Mouse (Mus musculus): ENCODE measurements around the gene Pim2. TPM values are rescaled to one million over a fixed set of nuclear protein-coding genes. Genes with fewer than 3 reads are reported as not detected.
"Not testable (repeated sequence)": the region's sequence is repeated elsewhere in the genome, so short reads cannot be mapped to it uniquely, and the experiment has no call there.

Gene Pim2
- polyA plus RNA-seq, 1 experiment: 47.9 TPM

DNA sequence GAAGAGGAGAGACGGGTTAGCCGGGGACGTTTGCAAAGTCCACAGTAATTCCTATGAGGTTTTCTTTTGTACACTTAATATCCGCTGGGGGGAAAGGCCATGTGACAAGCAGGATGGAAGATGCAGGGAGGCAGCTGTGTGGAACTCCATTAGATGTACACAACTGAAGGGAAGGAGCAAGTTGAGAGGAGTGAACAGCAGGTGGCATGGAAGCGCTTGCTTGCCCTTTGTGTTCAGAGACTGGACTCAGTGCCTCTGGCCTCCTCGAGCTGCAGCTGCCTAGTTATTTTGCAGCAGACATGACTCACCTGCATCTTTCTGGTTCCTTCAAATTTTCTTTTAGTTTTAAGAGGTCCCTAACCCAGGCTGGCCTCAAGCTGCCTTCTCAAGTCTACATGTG is 32.4 kb downstream of the Pim2 start:
- no peak for TF ChIP-seq CTCF (IDR thresholded peaks at IDR 0.05; ENCODE audit: borderline replicate concordance, insufficient read depth, low read depth, low read length)
- no peak for TF ChIP-seq POLR2A (IDR thresholded peaks at IDR 0.05; ENCODE audit: borderline replicate concordance, insufficient read depth, low read length)
- no peaks in the 10 kb centered on the region for H3K4me1 ChIP-seq (ENCODE audit: control insufficient read depth, insufficient read depth, low read length)
- H3K27ac ChIP-seq (ENCODE audit: insufficient read depth, low read length): no peak overlapping the region
- no peak overlapping the region for H3K4me3 ChIP-seq (replicated peaks; ENCODE audit: insufficient read depth, low read depth, low read length)
- DNase-seq: no peak
- 36% methylated on average over 6 of the region's 6 CpGs for WGBS
- H3K27me3 ChIP-seq (ENCODE audit: control insufficient read depth, insufficient read depth, low read length): no peaks in the 10 kb centered on the region

DNA sequence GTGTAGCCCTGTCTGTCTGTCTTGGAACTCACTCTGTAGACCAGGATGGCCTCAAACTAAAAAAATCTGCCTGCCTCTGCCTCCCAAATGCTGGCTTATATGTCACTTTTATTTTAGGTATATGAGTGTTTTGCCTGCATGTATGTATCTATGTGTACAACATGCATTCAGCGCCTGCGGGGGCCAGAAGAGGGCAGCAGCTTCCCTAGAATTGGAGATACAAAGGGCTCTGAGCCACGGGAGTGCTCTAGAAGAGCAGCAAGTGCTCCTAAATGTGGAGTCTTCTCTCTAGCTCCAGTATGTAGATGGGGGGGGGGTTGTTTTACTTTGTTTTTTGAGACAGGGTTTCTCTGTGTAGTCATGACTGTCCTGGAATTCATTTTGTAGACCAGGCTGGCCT is 37.6 kb downstream of the Pim2 start:
- 10% methylated on average over 3 of the region's 3 CpGs for WGBS
- H3K4me3 ChIP-seq (replicated peaks; ENCODE audit: insufficient read depth, low read depth, low read length); H3K27ac ChIP-seq (ENCODE audit: insufficient read depth, low read length); H3K4me1 ChIP-seq (ENCODE audit: control insufficient read depth, insufficient read depth, low read length); H3K27me3 ChIP-seq (ENCODE audit: control insufficient read depth, insufficient read depth, low read length): not testable (repeated sequence)
- DNase-seq: peak in 1 of 2 experiments; percentile 50
- TF ChIP-seq CTCF (IDR thresholded peaks at IDR 0.05; ENCODE audit: borderline replicate concordance, insufficient read depth, low read depth, low read length): 0 out of 2 replicates have a peak, but pooled peaks have one; percentile 6

DNA sequence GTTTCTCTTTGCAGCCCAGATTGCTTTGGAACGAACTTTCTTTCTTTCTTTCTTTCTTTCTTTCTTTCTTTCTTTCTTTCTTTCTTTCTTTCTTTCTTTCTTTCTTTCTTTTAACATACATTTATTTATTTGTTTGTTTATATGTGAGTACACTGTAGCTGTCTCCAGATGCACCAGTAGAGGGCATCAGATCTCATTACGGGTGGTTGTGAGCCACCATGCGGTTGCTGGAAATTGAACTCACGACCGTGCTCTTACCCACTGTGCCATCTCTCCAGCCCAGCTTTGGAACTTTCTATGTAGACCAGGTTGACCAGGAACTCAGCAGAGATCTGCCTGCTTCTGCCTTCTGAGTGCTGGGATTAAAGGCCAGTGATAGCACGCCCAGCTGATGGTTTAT is 39.9 kb downstream of the Pim2 start:
- H3K27me3 ChIP-seq (ENCODE audit: control insufficient read depth, insufficient read depth, low read length); DNase-seq; H3K4me3 ChIP-seq (replicated peaks; ENCODE audit: insufficient read depth, low read depth, low read length); H3K4me1 ChIP-seq (ENCODE audit: control insufficient read depth, insufficient read depth, low read length); H3K27ac ChIP-seq (ENCODE audit: insufficient read depth, low read length): not testable (repeated sequence)
- 66% methylated on average over 6 of the region's 6 CpGs for WGBS

GRCm38 (mm10) chrX:7919601-7920383 is 41.7 kb downstream of the Pim2 start, which contains the start of gene Pcsk1n:
TSS of gene Pcsk1n (plus strand) at chrX:7919822.
- WGBS: 9% methylated on average over 23 of the region's 40 CpGs
- H3K4me3 ChIP-seq (replicated peaks; ENCODE audit: insufficient read depth, low read depth, low read length): peak within 1 kb of the TSS; percentile 86

GRCm38 (mm10) chrX:7922032-7922431 is 44.0 kb downstream of the Pim2 start:
- Histone ChIP-seq H3K4me3 (replicated peaks; ENCODE audit: insufficient read depth, low read depth, low read length) (peak overlapping the region; percentile 34), H3K27ac (ENCODE audit: insufficient read depth, low read length) (no peak overlapping the region), H3K4me1 (ENCODE audit: control insufficient read depth, insufficient read depth, low read length) (peaks cover 3% of the 10 kb centered on the region), H3K27me3 (ENCODE audit: control insufficient read depth, insufficient read depth, low read length) (no peaks in the 10 kb centered on the region)
- TF ChIP-seq CTCF (IDR thresholded peaks at IDR 0.05; ENCODE audit: borderline replicate concordance, insufficient read depth, low read depth, low read length): no peak
- TF ChIP-seq POLR2A (IDR thresholded peaks at IDR 0.05; ENCODE audit: borderline replicate concordance, insufficient read depth, low read length): no peak
- peak; percentile 42 to 44 for DNase-seq
- 4% methylated on average over 37 of the region's 48 CpGs for WGBS

More at GRCm38 (mm10) chrX:7919601-7920383, 41.7 kb downstream of the Pim2 start, which contains the start of gene Pcsk1n:
- DNase-seq: peak; percentile 72 to 74
- H3K27me3 ChIP-seq (ENCODE audit: control insufficient read depth, insufficient read depth, low read length): no peaks in the 10 kb centered on the region
- TF ChIP-seq CTCF (IDR thresholded peaks at IDR 0.05; ENCODE audit: borderline replicate concordance, insufficient read depth, low read depth, low read length) (no peak), POLR2A (IDR thresholded peaks at IDR 0.05; ENCODE audit: borderline replicate concordance, insufficient read depth, low read length) (peak; percentile 73)
- H3K4me1 ChIP-seq (ENCODE audit: control insufficient read depth, insufficient read depth, low read length): peaks cover 3% of the 10 kb centered on the region
- peak within 1 kb of the TSS; percentile 86 for H3K27ac ChIP-seq (ENCODE audit: insufficient read depth, low read length)

DNA sequence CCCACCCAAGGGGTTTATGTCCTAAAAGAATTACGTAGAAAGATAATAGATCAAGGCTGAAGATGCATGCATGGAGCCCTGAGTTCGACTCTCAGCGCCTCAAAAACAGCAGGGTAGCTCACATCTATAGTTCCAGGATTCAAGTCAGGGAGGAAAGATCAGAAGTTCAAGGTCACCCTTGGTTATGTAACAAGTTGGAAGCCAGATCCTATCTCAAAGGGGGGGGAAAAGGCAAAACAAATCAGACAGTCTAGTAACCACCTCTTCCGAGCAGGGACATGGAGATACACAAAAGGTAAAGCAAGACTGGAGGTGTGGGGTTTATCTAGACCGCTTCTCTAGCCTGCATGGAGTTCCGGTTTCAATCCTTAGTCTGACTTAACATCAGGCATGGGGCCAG is 48.2 kb downstream of the Pim2 start:
- 83% methylated on average over 6 of the region's 6 CpGs for WGBS
- H3K4me3 ChIP-seq (replicated peaks; ENCODE audit: insufficient read depth, low read depth, low read length): no peak overlapping the region
- peaks cover 3% of the 10 kb centered on the region for H3K4me1 ChIP-seq (ENCODE audit: control insufficient read depth, insufficient read depth, low read length)
- H3K27ac ChIP-seq (ENCODE audit: insufficient read depth, low read length): no peak overlapping the region
- no peak for DNase-seq
- no peaks in the 10 kb centered on the region for H3K27me3 ChIP-seq (ENCODE audit: control insufficient read depth, insufficient read depth, low read length)
- TF ChIP-seq POLR2A (IDR thresholded peaks at IDR 0.05; ENCODE audit: borderline replicate concordance, insufficient read depth, low read length): no peak

GRCm38 (mm10) chrX:7927116-7927515 is 49.1 kb downstream of the Pim2 start:
- H3K4me3 ChIP-seq (replicated peaks; ENCODE audit: insufficient read depth, low read depth, low read length): no peak overlapping the region
- H3K4me1 ChIP-seq (ENCODE audit: control insufficient read depth, insufficient read depth, low read length): peaks cover 3% of the 10 kb centered on the region
- no peaks in the 10 kb centered on the region for H3K27me3 ChIP-seq (ENCODE audit: control insufficient read depth, insufficient read depth, low read length)
- no peak for TF ChIP-seq CTCF (IDR thresholded peaks at IDR 0.05; ENCODE audit: borderline replicate concordance, insufficient read depth, low read depth, low read length)
- TF ChIP-seq POLR2A (IDR thresholded peaks at IDR 0.05; ENCODE audit: borderline replicate concordance, insufficient read depth, low read length): no peak
- H3K27ac ChIP-seq (ENCODE audit: insufficient read depth, low read length): no peak overlapping the region
- 53% methylated on average over 10 of the region's 10 CpGs for WGBS
- DNase-seq: no peak

- no peaks in the 10 kb centered on the region for H3K4me1 ChIP-seq (ENCODE audit: control insufficient read depth, insufficient read depth, low read length)
- no peak for DNase-seq
- no peaks in the 10 kb centered on the region for H3K27me3 ChIP-seq (ENCODE audit: control insufficient read depth, insufficient read depth, low read length)
- no peak within 1 kb of the TSS for H3K27ac ChIP-seq (ENCODE audit: insufficient read depth, low read length)
- no peak within 1 kb of the TSS for H3K4me3 ChIP-seq (replicated peaks; ENCODE audit: insufficient read depth, low read depth, low read length)
- 32% methylated on average over 16 of the region's 19 CpGs for WGBS
- TF ChIP-seq CTCF (IDR thresholded peaks at IDR 0.05; ENCODE audit: borderline replicate concordance, insufficient read depth, low read depth, low read length) (no peak), POLR2A (IDR thresholded peaks at IDR 0.05; ENCODE audit: borderline replicate concordance, insufficient read depth, low read length) (no peak)
Measured at GRCm38 (mm10) chrX:7928270-7928790, 50.3 kb downstream of the Pim2 start, which contains the start of gene Eras. TSS of gene Eras (minus strand) at chrX:7928607.

Other genes with a start within 250 kb of the Pim2 start
- gene Syp, start 239.8 kb upstream of the Pim2 start, polyA plus RNA-seq (2012; rRNA removed): 945 and 955 TPM in 2 replicates
- gene Prickle3, start 221.0 kb upstream of the Pim2 start, polyA plus RNA-seq (2012; rRNA removed): 1.7 and 2.1 TPM in 2 replicates
- gene Plp2, start 206.9 kb upstream of the Pim2 start, polyA plus RNA-seq (2012; rRNA removed): 5.2 and 6.5 TPM in 2 replicates
- 2.2 and 2.6 TPM in 2 replicates for gene Magix, start 197.0 kb upstream of the Pim2 start, polyA plus RNA-seq (2012; rRNA removed)
- gene Gpkow, start 181.1 kb upstream of the Pim2 start, polyA plus RNA-seq (2012; rRNA removed): 30.5 and 33.1 TPM in 2 replicates
- gene Wdr45, start 163.9 kb upstream of the Pim2 start, polyA plus RNA-seq (2012; rRNA removed): 81.8 and 82.7 TPM in 2 replicates
- gene Gm45208, start 156.0 kb upstream of the Pim2 start, polyA plus RNA-seq (2012; rRNA removed): 0.54 TPM in 1 of 2 replicates, not detected in the other
- 166 and 179 TPM in 2 replicates for gene Praf2, start 149.8 kb upstream of the Pim2 start, polyA plus RNA-seq (2012; rRNA removed)
- gene Ccdc120, start 127.4 kb upstream of the Pim2 start, polyA plus RNA-seq (2012; rRNA removed): 68.3 and 82.6 TPM in 2 replicates
- 24.4 and 24.5 TPM in 2 replicates for gene Tfe3, start 115.7 kb upstream of the Pim2 start, polyA plus RNA-seq (2012; rRNA removed)
- gene Gripap1, start 88.5 kb upstream of the Pim2 start, polyA plus RNA-seq (2012; rRNA removed): 110 TPM in 2 replicates
- 5.9 and 7.6 TPM in 2 replicates for gene Kcnd1, start 56.0 kb upstream of the Pim2 start, polyA plus RNA-seq (2012; rRNA removed)
- gene Otud5, start 36.9 kb upstream of the Pim2 start, polyA plus RNA-seq (2012; rRNA removed): 49.4 and 52.5 TPM in 2 replicates
- gene Slc35a2, start 5.8 kb downstream of the Pim2 start, polyA plus RNA-seq (2012; rRNA removed): 40.6 and 46.8 TPM in 2 replicates
- 165 and 174 TPM in 2 replicates for gene Pqbp1, start 21.0 kb downstream of the Pim2 start, polyA plus RNA-seq (2012; rRNA removed)
- 27.5 TPM in 2 replicates for gene Timm17b, start 21.1 kb downstream of the Pim2 start, polyA plus RNA-seq (2012; rRNA removed)
- not detected in 2 replicates for gene Gm10491, start 29.6 kb downstream of the Pim2 start, polyA plus RNA-seq (2012; rRNA removed)
- gene Gm10490, start 31.3 kb downstream of the Pim2 start, polyA plus RNA-seq (2012; rRNA removed): not detected in 2 replicates
- gene Pcsk1n, start 41.6 kb downstream of the Pim2 start, polyA plus RNA-seq (2012; rRNA removed): 395 and 461 TPM in 2 replicates
- not detected in 2 replicates for gene Eras, start 50.3 kb downstream of the Pim2 start, polyA plus RNA-seq (2012; rRNA removed)
- 66.2 and 71.0 TPM in 2 replicates for gene Hdac6, start 69.6 kb downstream of the Pim2 start, polyA plus RNA-seq (2012; rRNA removed)
- not detected in 2 replicates for gene Gata1, start 99.8 kb downstream of the Pim2 start, polyA plus RNA-seq (2012; rRNA removed)
- 0.90 and 1.3 TPM in 2 replicates for gene Glod5, start 140.2 kb downstream of the Pim2 start, polyA plus RNA-seq (2012; rRNA removed)
- gene Suv39h1, start 196.5 kb downstream of the Pim2 start, polyA plus RNA-seq (2012; rRNA removed): 22.3 and 22.7 TPM in 2 replicates
- 0.44 and 0.67 TPM in 2 replicates for gene Was, start 212.2 kb downstream of the Pim2 start, polyA plus RNA-seq (2012; rRNA removed)